11 mouse cellular contexts compared by ENCODE assay signal in the genomic region with DNA sequence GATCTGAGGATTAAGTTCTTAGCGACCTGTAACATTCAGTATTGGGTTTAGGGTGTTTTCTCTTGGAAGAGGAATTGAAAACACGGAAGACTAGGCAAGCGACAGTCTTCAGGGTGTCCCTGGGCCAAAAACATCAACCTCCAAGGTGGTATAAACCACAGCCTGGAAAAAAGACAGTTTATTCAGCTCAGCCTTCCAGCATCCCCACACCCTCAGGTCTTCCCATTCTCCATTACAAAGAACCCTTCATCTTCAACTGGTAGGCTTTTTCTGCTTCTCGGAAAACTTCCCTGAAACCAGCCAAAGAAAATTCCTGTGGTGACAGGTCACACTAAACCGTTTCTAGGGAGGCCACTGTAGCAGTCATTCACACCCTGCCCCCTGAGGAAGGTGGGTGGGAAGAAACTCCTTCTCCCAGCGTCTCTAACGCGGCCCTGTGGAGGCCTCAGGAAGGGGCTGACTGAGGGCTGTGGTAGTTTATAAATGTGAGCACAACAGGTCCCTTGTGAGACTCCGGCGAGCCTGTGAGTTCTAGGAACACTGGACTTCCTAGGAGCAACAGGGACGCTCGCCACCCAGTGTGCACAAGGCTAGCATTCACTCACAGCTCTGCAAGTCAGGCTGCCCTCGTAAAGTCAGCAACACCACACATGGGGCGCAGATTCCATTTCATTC. TPM values are rescaled to one million over a fixed set of nuclear protein-coding genes. Genes with fewer than 3 reads are reported as not detected.
A peak's percentile ranks its signal among the peaks of the same experiment; 100 is the strongest.
DNase-seq lines count a peak whose midpoint lies in the region; ATAC-seq lines count a peak whose summit lies in the region.
"Had no signal": no experiment of that assay in that cellular context is flagged by ENCODE, and none has a peak within 500 bp of the region (broad histone marks: within the 10 kb centered on the region; RNA-seq: fewer than 3 reads in every experiment).

No protein-coding gene starts in this region.

- H3K4me3 ChIP-seq in hindbrain, embryonic 10.5 days, result no peak overlapping the region
- H3K4me3 ChIP-seq in hindbrain, embryonic 11.5 days (ENCODE audit: low read depth, low read length), result no peak overlapping the region
- H3K4me3 ChIP-seq in limb, embryonic 11.5 days (ENCODE audit: low read depth, low read length), result no peak overlapping the region
- H3K4me3 ChIP-seq in forebrain, embryonic 16.5 days (replicated peaks; ENCODE audit: low read length), result no peak overlapping the region
- H3K4me3 ChIP-seq: forebrain, embryonic 12.5 days had no signal

- 41% methylated on average over 14 of the region's 14 CpGs for WGBS in hindbrain, embryonic 10.5 days
- WGBS in hindbrain, embryonic 11.5 days, result 53% methylated on average over 14 of the region's 14 CpGs
- WGBS in limb, embryonic 11.5 days, result 29% methylated on average over 14 of the region's 14 CpGs
- 56% methylated on average over 14 of the region's 14 CpGs for whole genome bisulfite sequencing in forebrain, embryonic 16.5 days

- no peaks in the 10 kb centered on the region for H3K9me3 ChIP-seq in hindbrain, embryonic 10.5 days
- H3K9me3 ChIP-seq in hindbrain, embryonic 11.5 days (ENCODE audit: control insufficient read depth, low read length), result no peaks in the 10 kb centered on the region
- H3K9me3 ChIP-seq in limb, embryonic 11.5 days (ENCODE audit: control insufficient read depth, low read length), result no peaks in the 10 kb centered on the region
- no peaks in the 10 kb centered on the region for H3K9me3 ChIP-seq in forebrain, embryonic 16.5 days (ENCODE audit: control insufficient read depth, low read length)
- H3K9me3 ChIP-seq: forebrain, embryonic 12.5 days had no signal

- peak overlapping the region; percentile 45; the same call in 1 of the 2 replicates for H3K27ac ChIP-seq in hindbrain, embryonic 10.5 days
- no peak overlapping the region for H3K27ac ChIP-seq in hindbrain, embryonic 11.5 days (ENCODE audit: low read depth, low read length)
- peak overlapping the region; percentile 87 for H3K27ac ChIP-seq in limb, embryonic 11.5 days (replicated peaks; ENCODE audit: low read depth, low read length)
- H3K27ac ChIP-seq in forebrain, embryonic 16.5 days (ENCODE audit: low read length), result no peak overlapping the region
- H3K27ac ChIP-seq: forebrain, embryonic 12.5 days had no signal

- no peak overlapping the region for H3K9ac ChIP-seq in hindbrain, embryonic 11.5 days (ENCODE audit: low read depth, low read length)
- H3K9ac ChIP-seq in limb, embryonic 11.5 days (ENCODE audit: low read length), result no peak overlapping the region
- no peak overlapping the region for H3K9ac ChIP-seq in forebrain, embryonic 16.5 days (replicated peaks; ENCODE audit: low read depth, low read length)
- H3K9ac ChIP-seq: forebrain, embryonic 12.5 days; liver, postnatal 0 days had no signal

- no peak for ATAC-seq in hindbrain, embryonic 11.5 days (ENCODE audit: low FRiP score)
- ATAC-seq in limb, embryonic 11.5 days (ENCODE audit: insufficient number of reproducible peaks, low FRiP score, low TSS enrichment, low read depth), result peak; percentile 88
- no peak for ATAC-seq in forebrain, embryonic 16.5 days
- ATAC-seq: liver, postnatal 0 days had no signal

- H3K27me3 ChIP-seq in hindbrain, embryonic 10.5 days (ENCODE audit: insufficient read depth, poor library complexity, severe bottlenecking), result no peaks in the 10 kb centered on the region
- no peaks in the 10 kb centered on the region for H3K27me3 ChIP-seq in hindbrain, embryonic 11.5 days (ENCODE audit: control insufficient read depth, insufficient read depth, low read length)
- no peaks in the 10 kb centered on the region for H3K27me3 ChIP-seq in limb, embryonic 11.5 days (ENCODE audit: control insufficient read depth, insufficient read depth, low read length)
- no peaks in the 10 kb centered on the region for H3K27me3 ChIP-seq in forebrain, embryonic 16.5 days (replicated peaks; ENCODE audit: control insufficient read depth, insufficient read depth, low read length)
- H3K27me3 ChIP-seq: forebrain, embryonic 12.5 days had no signal

- H3K4me2 ChIP-seq in hindbrain, embryonic 11.5 days (replicated peaks; ENCODE audit: low read depth, low read length), result no peak overlapping the region
- H3K4me2 ChIP-seq in limb, embryonic 11.5 days (ENCODE audit: low read depth, severe bottlenecking), result 0 out of 2 replicates have a peak overlapping the region, but pooled peaks have one; percentile 4
- no peak overlapping the region for H3K4me2 ChIP-seq in forebrain, embryonic 16.5 days (ENCODE audit: low read length)
- H3K4me2 ChIP-seq: forebrain, embryonic 12.5 days had no signal

- peaks cover 61% of the 10 kb centered on the region for H3K36me3 ChIP-seq in hindbrain, embryonic 10.5 days
- no peaks in the 10 kb centered on the region for H3K36me3 ChIP-seq in hindbrain, embryonic 11.5 days (ENCODE audit: control insufficient read depth, insufficient read depth, low read length)
- no peaks in the 10 kb centered on the region; the same call in 1 of the 2 replicates for H3K36me3 ChIP-seq in limb, embryonic 11.5 days (ENCODE audit: control insufficient read depth, insufficient read depth, low read length)
- H3K36me3 ChIP-seq in forebrain, embryonic 16.5 days (ENCODE audit: control insufficient read depth, insufficient read depth), result peaks cover 3% of the 10 kb centered on the region; the same call in 1 of the 2 replicates

- peak; percentile 14 for DNase-seq in hindbrain, embryonic 10.5 days (ENCODE audit: low spot score)
- DNase-seq in hindbrain, embryonic 11.5 days (ENCODE audit: low spot score), result no peak
- DNase-seq in NIH3T3 (ENCODE audit: low read depth), result peak; percentile 34
- peak; percentile 7 for DNase-seq in embryo, embryonic 9.5 days (ENCODE audit: extremely low spot score)
- peak; percentile 71 for DNase-seq in limb, embryonic 11.5 days (ENCODE audit: low spot score)
- DNase-seq in spleen, postnatal 36 days (ENCODE audit: low spot score in 2 of 2), result no peak
- DNase-seq: adrenal gland, postnatal 10 days; cerebellum, adult 18-20 months; liver, postnatal 0 days had no signal

- peaks cover 23% of the 10 kb centered on the region for H3K4me1 ChIP-seq in hindbrain, embryonic 10.5 days (replicated peaks)
- H3K4me1 ChIP-seq in hindbrain, embryonic 11.5 days (replicated peaks; ENCODE audit: control insufficient read depth, insufficient read depth, low read length), result no peaks in the 10 kb centered on the region
- peaks cover 13% of the 10 kb centered on the region for H3K4me1 ChIP-seq in limb, embryonic 11.5 days (ENCODE audit: control insufficient read depth, insufficient read depth, low read length)
- H3K4me1 ChIP-seq in forebrain, embryonic 16.5 days (replicated peaks; ENCODE audit: control insufficient read depth, insufficient read depth, low read length), result no peaks in the 10 kb centered on the region
- H3K4me1 ChIP-seq: forebrain, embryonic 12.5 days had no signal

RNA-seq across cellular contexts. Expression of gene Kcns1, which starts 20.7 kb away (rescaled TPM):
- not detected in 2 replicates for polyA plus RNA-seq in hindbrain, embryonic 10.5 days (2016; fragmentation: Nextera tagmentation; extraction: Ambion mirVana)
- 0.28 TPM in 1 of 2 replicates, not detected in the other for polyA plus RNA-seq in hindbrain, embryonic 11.5 days (2014; fragmentation: Nextera tagmentation; extraction: Ambion mirVana)
- 0.40 and 0.43 TPM in 2 replicates for polyA plus RNA-seq in limb, embryonic 11.5 days (2014; fragmentation: Nextera tagmentation; extraction: Ambion mirVana)
- 1.1 and 1.3 TPM in 2 replicates for polyA plus RNA-seq in forebrain, embryonic 16.5 days (2015; fragmentation: Nextera tagmentation; extraction: Ambion mirVana)
- polyA plus RNA-seq: liver, postnatal 0 days had no signal

RNA-seq across cellular contexts. Expression of gene Wfdc5, which starts 32.3 kb away (rescaled TPM):
- polyA plus RNA-seq in hindbrain, embryonic 10.5 days (2016; fragmentation: Nextera tagmentation; extraction: Ambion mirVana), result not detected in 2 replicates
- polyA plus RNA-seq in hindbrain, embryonic 11.5 days (2014; fragmentation: Nextera tagmentation; extraction: Ambion mirVana), result not detected in 2 replicates
- not detected in 2 replicates for polyA plus RNA-seq in limb, embryonic 11.5 days (2014; fragmentation: Nextera tagmentation; extraction: Ambion mirVana)
- not detected in 2 replicates for polyA plus RNA-seq in forebrain, embryonic 16.5 days (2015; fragmentation: Nextera tagmentation; extraction: Ambion mirVana)
- polyA plus RNA-seq: forebrain, embryonic 12.5 days; liver, postnatal 0 days had no signal

RNA-seq across cellular contexts. Expression of gene Wfdc12, which starts 40.2 kb away (rescaled TPM):
- not detected in 2 replicates for polyA plus RNA-seq in hindbrain, embryonic 10.5 days (2016; fragmentation: Nextera tagmentation; extraction: Ambion mirVana)
- polyA plus RNA-seq in hindbrain, embryonic 11.5 days (2014; fragmentation: Nextera tagmentation; extraction: Ambion mirVana), result not detected in 2 replicates
- polyA plus RNA-seq in limb, embryonic 11.5 days (2014; fragmentation: Nextera tagmentation; extraction: Ambion mirVana), result not detected in 2 replicates
- not detected in 2 replicates for polyA plus RNA-seq in forebrain, embryonic 16.5 days (2015; fragmentation: Nextera tagmentation; extraction: Ambion mirVana)
- polyA plus RNA-seq: forebrain, embryonic 12.5 days had no signal

RNA-seq across cellular contexts. Expression of gene Wfdc15a, which starts 49.7 kb away (rescaled TPM):
- polyA plus RNA-seq in hindbrain, embryonic 10.5 days (2016; fragmentation: Nextera tagmentation; extraction: Ambion mirVana), result not detected in 2 replicates
- not detected in 2 replicates for polyA plus RNA-seq in hindbrain, embryonic 11.5 days (2014; fragmentation: Nextera tagmentation; extraction: Ambion mirVana)
- not detected in 2 replicates for polyA plus RNA-seq in limb, embryonic 11.5 days (2014; fragmentation: Nextera tagmentation; extraction: Ambion mirVana)
- polyA plus RNA-seq in forebrain, embryonic 16.5 days (2015; fragmentation: Nextera tagmentation; extraction: Ambion mirVana), result not detected in 2 replicates
- polyA plus RNA-seq: forebrain, embryonic 12.5 days; liver, postnatal 0 days had no signal

Comparison
In these comparisons a context has a peak if more than half of its experiments do, and no peak if none do; other contexts are left out.
1. DNase-seq: peak in hindbrain, embryonic 10.5 days (single experiment), NIH3T3 (single experiment), embryo, embryonic 9.5 days (single experiment) and limb, embryonic 11.5 days (single experiment); none in hindbrain, embryonic 11.5 days (single experiment) and spleen, postnatal 36 days (0 of 2).
2. H3K27ac ChIP-seq: peak in hindbrain, embryonic 10.5 days (single experiment) and limb, embryonic 11.5 days (single experiment); none in hindbrain, embryonic 11.5 days (single experiment) and forebrain, embryonic 16.5 days (single experiment).